Mouse (Mus musculus) testis, postnatal 14 days (tissue): ENCODE results near the gene Xbp1.
"Not testable (repeated sequence)": the region's sequence is repeated elsewhere in the genome, so short reads cannot be mapped to it uniquely, and the experiment has no call there.

Source experiments
- DNase-seq: peaks from one replicate; pipeline ENCODE4 v3.0.0; 2021; ENCODE audit warnings: low spot score

The Xbp1 gene

GRCm38 (mm10) chr11:5528841-5529240, 8.4 kb downstream of the Xbp1 start:
- DNase-seq: no peak

GRCm38 (mm10) chr11:5530172-5530571, 9.7 kb downstream of the Xbp1 start:
- DNase-seq: no peak

- no peak for DNase-seq
These were observed 10.3 kb downstream of the Xbp1 start for GRCm38 (mm10) chr11:5530717-5531116.

DNA sequence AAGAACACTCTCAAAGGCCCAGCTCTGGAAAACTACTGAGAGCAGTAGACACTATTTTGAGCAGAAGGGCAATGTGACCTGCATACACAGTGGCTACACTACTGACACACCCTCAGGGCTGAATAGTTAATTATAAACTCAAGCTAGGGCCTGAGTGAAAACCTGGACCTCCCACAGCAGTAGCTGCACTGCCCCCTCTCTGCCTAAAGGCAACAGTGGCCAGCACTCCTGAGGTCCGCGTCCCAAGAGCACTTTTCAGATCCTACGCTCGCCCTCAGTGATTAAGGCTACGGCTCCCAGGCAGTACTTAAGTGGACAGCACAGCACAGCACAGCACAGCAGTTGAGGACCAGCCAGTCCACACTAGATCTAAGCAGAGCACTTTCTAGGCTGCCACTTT, 12.6 kb downstream of the Xbp1 start:
- DNase-seq: no peak

DNA sequence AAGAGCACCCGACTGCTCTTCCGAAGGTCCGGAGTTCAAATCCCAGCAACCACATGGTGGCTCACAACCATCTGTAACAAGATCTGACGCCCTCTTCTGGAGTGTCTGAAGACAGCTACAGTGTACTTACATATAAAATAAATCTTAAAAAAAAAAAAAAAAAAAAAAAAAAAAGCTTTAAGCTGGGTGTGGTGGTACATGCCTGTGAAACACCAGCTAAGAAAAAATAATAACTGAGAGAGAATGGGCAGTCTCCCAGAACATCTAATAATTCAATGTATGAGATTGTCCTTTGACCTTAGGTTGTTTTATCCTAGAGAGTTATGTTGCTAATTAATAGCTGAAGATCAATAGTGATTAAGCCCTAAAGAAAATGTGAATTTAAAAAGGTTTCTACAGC, 17.0 kb downstream of the Xbp1 start:
- not testable (repeated sequence) for DNase-seq

GRCm38 (mm10) chr11:5540331-5540730, 19.9 kb downstream of the Xbp1 start:
- no peak for DNase-seq

- peak; percentile 62 for DNase-seq
These were observed 20.9 kb downstream of the Xbp1 start for GRCm38 (mm10) chr11:5541230-5541798.

DNA sequence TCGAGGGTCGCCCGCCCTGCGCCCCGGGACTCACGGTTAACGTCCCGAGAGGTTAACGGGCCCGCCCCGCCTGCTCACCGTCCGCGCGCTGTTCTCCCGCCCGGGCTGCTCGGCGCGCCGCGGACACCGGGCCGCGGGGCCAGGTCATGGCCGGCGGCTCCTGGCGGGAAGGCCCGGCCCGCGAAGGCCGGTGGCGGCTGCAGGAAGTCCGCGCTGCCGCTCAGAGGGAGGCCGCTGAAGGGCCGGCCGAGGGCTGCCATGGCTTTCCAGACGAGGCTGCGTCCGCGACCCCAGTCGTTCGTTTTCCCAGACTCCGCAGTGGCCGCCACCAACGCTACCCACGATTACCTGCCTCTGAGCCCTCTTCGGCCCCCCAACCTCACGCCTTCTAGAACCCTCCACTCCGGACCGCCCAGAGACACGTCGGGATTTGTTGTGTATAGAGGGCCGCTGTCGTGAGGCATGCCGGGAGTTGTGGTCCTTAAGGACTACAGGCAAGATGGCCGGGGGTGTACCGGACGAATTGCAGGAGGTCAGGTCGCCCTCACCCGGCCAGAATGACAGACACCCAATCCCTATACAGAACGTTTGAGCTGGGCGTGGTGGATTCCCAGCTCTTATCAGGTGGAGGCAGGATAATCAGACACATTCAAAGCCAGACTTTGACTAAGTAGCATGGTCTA, 21.5 kb downstream of the Xbp1 start, which contains the start of gene Ccdc117:
Gene Ccdc117, minus strand, starts transcription at position 389 of the 683 bp plus-strand sequence.
- peak; percentile 94 for DNase-seq

- no peak for DNase-seq
These were observed 22.2 kb downstream of the Xbp1 start for GRCm38 (mm10) chr11:5542482-5543185.

GRCm38 (mm10) chr11:5543281-5543680, 22.8 kb downstream of the Xbp1 start:
- no peak for DNase-seq

DNA sequence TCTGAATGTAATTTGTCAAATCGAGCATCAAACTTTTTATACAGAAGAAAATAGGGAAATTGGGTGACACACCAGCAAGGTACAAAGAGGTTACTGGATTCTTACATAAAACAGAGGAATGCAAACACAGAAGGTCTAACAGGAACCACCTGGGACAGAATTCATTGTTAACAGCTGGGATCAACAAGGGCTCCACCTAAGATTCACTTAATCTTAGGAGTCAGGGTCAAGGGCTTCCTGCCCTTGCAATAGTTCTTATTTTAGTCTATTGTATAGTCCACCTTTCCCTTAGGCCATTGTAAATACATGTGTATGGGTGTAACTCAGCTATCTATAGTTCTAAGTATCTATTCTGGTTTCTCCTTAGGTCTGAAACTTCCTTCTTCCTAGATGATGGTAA, 24.2 kb downstream of the Xbp1 start:
- not testable (repeated sequence) for DNase-seq

DNA sequence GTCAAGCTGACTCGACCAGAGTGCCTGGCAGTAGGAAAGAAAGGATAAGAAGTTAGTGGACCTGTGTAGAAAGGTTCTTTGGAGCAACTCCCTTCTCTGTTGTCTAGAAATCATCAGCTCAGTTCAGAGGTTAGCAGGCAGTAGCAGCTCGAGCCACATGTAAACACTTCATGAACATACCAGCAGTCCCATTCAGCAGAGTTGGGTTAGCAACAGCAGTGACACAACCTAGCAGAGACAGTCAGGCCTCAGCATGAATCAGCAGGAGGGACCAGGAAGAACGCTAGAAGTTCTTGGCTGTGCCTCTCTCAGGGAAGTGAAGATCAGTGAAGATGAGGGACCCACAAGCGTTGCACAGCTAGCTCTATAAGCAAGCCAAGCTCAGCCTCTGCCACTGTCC, 25.0 kb downstream of the Xbp1 start:
- no peak for DNase-seq

DNA sequence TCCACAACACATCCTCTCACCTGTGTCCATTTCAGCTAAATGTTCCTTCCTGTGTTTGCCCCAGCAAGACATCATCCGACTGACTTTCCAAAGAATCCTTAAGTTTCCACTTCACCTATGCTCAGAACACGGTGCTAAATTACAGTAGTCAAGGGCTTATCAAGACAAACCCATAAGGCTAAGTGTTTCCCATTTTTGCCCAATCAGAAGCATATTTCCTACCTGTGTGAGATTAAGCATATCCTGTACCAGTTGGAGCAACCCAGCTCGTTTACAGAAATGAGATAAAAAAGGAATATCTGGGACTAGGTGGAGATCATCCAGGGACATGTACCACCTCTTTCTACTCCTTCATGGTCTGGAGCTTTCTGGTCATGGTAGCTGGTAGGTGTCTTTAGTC, 26.2 kb downstream of the Xbp1 start:
- DNase-seq: no peak

DNA sequence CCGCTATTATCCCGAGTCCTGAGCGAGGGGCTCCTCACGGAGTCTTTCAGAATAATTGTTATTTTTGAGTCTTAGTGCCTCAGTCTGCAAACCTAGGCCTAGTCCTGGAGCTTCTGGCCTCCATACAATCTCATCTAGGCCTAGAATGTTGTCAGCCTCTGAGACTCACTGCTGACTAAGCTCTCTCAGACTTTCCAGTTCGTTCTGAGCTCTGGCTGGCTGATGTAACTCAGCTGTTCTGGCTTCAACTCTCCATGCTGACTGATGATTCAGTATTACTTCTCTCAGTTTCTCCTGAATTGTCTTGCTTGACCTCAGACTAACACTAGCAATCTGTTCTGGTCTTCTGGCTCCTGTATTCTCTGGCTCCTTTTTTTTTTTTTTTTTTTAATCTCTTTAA, 31.0 kb downstream of the Xbp1 start:
- DNase-seq: no peak

GRCm38 (mm10) chr11:5551931-5552330, 31.5 kb downstream of the Xbp1 start:
- no peak for DNase-seq

GRCm38 (mm10) chr11:5560273-5560672, 39.8 kb downstream of the Xbp1 start:
- no peak for DNase-seq

- DNase-seq: no peak
These were observed 42.3 kb downstream of the Xbp1 start for GRCm38 (mm10) chr11:5562625-5563268.

GRCm38 (mm10) chr11:5563898-5564297, 43.4 kb downstream of the Xbp1 start:
- DNase-seq: no peak

- no peak for DNase-seq
These were observed 45.1 kb downstream of the Xbp1 start for GRCm38 (mm10) chr11:5565596-5565995.

DNA sequence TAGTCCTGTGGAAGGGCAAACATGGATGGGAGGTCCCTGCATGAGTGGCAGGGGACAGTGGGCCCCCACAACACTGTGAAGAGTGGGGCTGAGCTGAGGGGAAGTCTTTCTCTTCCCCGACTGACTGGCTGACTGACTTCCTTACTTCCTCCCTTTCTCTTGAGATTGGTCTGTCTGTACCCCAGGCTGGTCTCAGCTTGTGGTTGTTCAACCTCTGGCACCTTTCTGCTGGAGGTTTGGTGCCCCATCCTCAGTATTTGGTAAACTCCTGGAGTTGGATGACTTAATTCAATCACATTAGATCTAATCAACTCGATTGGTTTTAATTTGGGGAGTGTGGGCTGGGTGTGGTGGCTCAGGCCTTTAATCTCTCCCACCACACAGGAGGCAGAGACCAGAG, 46.0 kb downstream of the Xbp1 start:
- DNase-seq: no peak

GRCm38 (mm10) chr11:5567654-5568053, 47.2 kb downstream of the Xbp1 start:
- DNase-seq: no peak

DNA sequence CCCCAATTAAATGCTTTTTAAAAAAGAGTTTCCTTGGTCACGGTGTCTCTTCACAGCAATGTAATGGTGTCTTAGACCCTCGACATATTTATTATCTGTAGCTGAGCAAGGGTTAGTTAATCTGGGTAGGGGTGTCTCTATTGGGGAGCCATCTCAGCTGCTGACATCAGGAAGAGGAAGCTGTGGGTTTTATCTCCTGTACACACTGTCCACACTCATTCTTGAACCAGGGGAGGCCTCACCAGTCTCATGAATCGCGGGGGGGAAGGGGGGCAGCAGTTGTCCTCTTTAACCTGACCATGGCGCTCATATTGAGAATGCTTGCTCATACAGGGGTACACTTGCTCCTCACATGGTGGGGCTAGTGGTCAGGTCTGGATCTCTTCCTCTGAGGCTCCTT, 47.6 kb downstream of the Xbp1 start:
- no peak for DNase-seq

DNA sequence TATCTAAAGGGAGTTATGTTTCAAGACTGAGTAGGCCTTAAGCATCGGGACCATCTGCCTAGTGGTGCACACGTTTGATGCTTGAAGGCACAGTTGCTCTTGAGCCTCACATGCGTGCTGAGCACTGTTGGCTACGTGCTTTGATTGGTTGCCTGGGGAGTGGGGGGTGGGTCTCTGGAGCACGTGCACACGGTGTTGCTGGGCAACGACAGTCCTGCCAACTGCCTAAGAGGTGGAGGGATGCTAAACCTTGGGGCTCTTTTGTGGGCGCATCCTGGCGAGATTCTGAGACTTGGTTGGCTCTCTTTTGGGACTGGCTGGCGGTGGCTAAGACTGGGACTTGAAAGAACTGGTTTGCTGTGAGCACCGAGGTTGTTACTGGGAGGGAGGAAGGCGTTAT, 49.0 kb downstream of the Xbp1 start, which contains the start of gene Ankrd36:
Gene Ankrd36, plus strand, starts transcription at position 211 of the 400 bp plus-strand sequence.
- peak; percentile 45 for DNase-seq
